Mouse (Mus musculus) adrenal gland, adult 2 months (tissue): ENCODE measurements around the gene Olfr370. TPM values are rescaled to one million over a fixed set of nuclear protein-coding genes. Genes with fewer than 3 reads are reported as not detected.
A peak's percentile ranks its signal among the peaks of the same experiment; 100 is the strongest.
"Not testable (repeated sequence)": the region's sequence is repeated elsewhere in the genome, so short reads cannot be mapped to it uniquely, and the experiment has no call there.

ENCODE experiments used
- DNase-seq: peaks from one replicate; pipeline ENCODE4 v3.0.0; 2021
- long read RNA-seq: library from polyadenylated mRNA; stranded (forward); transcript quantifications from one replicate; pipeline ENCODE4 v2.0.0, GENCODE M21; 2021
- polyA plus RNA-seq: library from polyadenylated mRNA; depleted of rRNA; stranded (reverse); fragments of >200 nt; gene quantifications from 2 replicates; pipeline ENCODE4 v1.2.3, GENCODE M21; 2012; rRNA removed
- total RNA-seq, 2 experiments: library from RNA; stranded (reverse); gene quantifications; 2 replicates each; pipeline ENCODE4 v1.2.3; 2021

Olfr370 gene
- total RNA-seq = not detected
- polyA plus RNA-seq = not detected in 2 replicates
- long read RNA-seq = 0 reads

GRCm38 (mm10) chr8:83535736-83536135, at the start of gene Olfr370:
Gene Olfr370 (plus strand): TSS chr8:83535780.
- DNase-seq = no peak

- no peak for DNase-seq
Observed at GRCm38 (mm10) chr8:83511696-83512095, 23.9 kb upstream of the Olfr370 start.

GRCm38 (mm10) chr8:83520432-83520831, 15.1 kb upstream of the Olfr370 start:
- no peak for DNase-seq

- not testable (repeated sequence) for DNase-seq
Observed at GRCm38 (mm10) chr8:83520907-83521306, 14.7 kb upstream of the Olfr370 start.

- no peak for DNase-seq
Observed at GRCm38 (mm10) chr8:83521310-83521709, 14.3 kb upstream of the Olfr370 start.

GRCm38 (mm10) chr8:83534802-83535201, 778 bp upstream of the Olfr370 start:
- no peak for DNase-seq

- DNase-seq = no peak
Observed at GRCm38 (mm10) chr8:83562669-83563068, 27.1 kb downstream of the Olfr370 start.

GRCm38 (mm10) chr8:83563246-83563645, 27.7 kb downstream of the Olfr370 start:
- DNase-seq = no peak

GRCm38 (mm10) chr8:83565731-83566375, 30.3 kb downstream of the Olfr370 start:
- peak; percentile 10 for DNase-seq

GRCm38 (mm10) chr8:83566469-83567395, 31.2 kb downstream of the Olfr370 start, which contains the start of gene Ndufb7:
Gene Ndufb7 (plus strand): TSS chr8:83566671.
- peak; percentile 96 for DNase-seq

- peak; percentile 2 for DNase-seq
Observed at GRCm38 (mm10) chr8:83567668-83568067, 32.1 kb downstream of the Olfr370 start.

- DNase-seq = no peak
Observed at GRCm38 (mm10) chr8:83568128-83568527, 32.5 kb downstream of the Olfr370 start.

GRCm38 (mm10) chr8:83568755-83569154, 33.2 kb downstream of the Olfr370 start:
- peak; percentile 1 for DNase-seq

GRCm38 (mm10) chr8:83569165-83569564, 33.6 kb downstream of the Olfr370 start:
- peak; percentile 1 for DNase-seq

- peak; percentile 1 for DNase-seq
Observed at GRCm38 (mm10) chr8:83570272-83571000, 34.9 kb downstream of the Olfr370 start.

- DNase-seq = peak; percentile 4
Observed at GRCm38 (mm10) chr8:83571001-83571340, 35.4 kb downstream of the Olfr370 start.

- DNase-seq = peak; percentile 1
Observed at GRCm38 (mm10) chr8:83571791-83572190, 36.2 kb downstream of the Olfr370 start.

- DNase-seq = peak; percentile 4
Observed at GRCm38 (mm10) chr8:83572246-83572812, 36.7 kb downstream of the Olfr370 start.

- DNase-seq = peak; percentile 17
Observed at GRCm38 (mm10) chr8:83573140-83573875, 37.7 kb downstream of the Olfr370 start.

- DNase-seq = peak; percentile 25
Observed at GRCm38 (mm10) chr8:83574631-83575315, 39.2 kb downstream of the Olfr370 start.
